Mouse (Mus musculus) lung, postnatal 0 days (tissue): ENCODE measurements at regions not wholly inside any gene's neighbourhood (a gene's known extent, or its start where the extent isn't known, plus 50 kb on each side); places are given as distances from the start of the nearest gene placed in this dataset.
A peak's percentile ranks its signal among the peaks of the same experiment; 100 is the strongest.

ENCODE experiments used
- ATAC-seq: fragments of 200-750 bp; cut with Nextera tagmentation; 2 replicates; pipeline ENCODE4 v1.8.0; 2017; ENCODE audit warnings: moderate library complexity
- DNase-seq: peaks from one replicate; pipeline ENCODE4 v3.0.0-alpha.2; 2016; ENCODE audit warnings: low spot score
- H3K27ac ChIP-seq: fragments of 300-500 bp; sonication (generic); 2 replicates; pipeline ENCODE4 v1.5.1; 2014; ENCODE audit warnings: antibody characterized with exemption, mild to moderate bottlenecking, low read length, mixed read lengths
- H3K27me3 ChIP-seq: fragments of 300-500 bp; sonication (generic); replicated peaks from 2 replicates; pipeline ENCODE4 v1.6.1; 2014; ENCODE audit warnings: low read length, mixed read lengths; ENCODE audit not compliant: insufficient read depth
- H3K36me3 ChIP-seq: fragments of 300-500 bp; sonication (generic); 2 replicates; pipeline ENCODE4 v1.6.1; 2014; ENCODE audit warnings: low read length, mixed read lengths; ENCODE audit not compliant: insufficient read depth
- H3K4me1 ChIP-seq: fragments of 300-500 bp; sonication (generic); 2 replicates; pipeline ENCODE4 v1.6.1; 2014; ENCODE audit warnings: antibody characterized with exemption, low read depth, low read length, mixed read lengths; ENCODE audit not compliant: insufficient read depth
- H3K4me2 ChIP-seq: fragments of 300-500 bp; sonication (generic); replicated peaks from 2 replicates; pipeline ENCODE4 v1.6.1; 2014; ENCODE audit warnings: low read depth, mild to moderate bottlenecking, low read length, moderate library complexity, mixed read lengths
- H3K4me3 ChIP-seq: fragments of 300-500 bp; sonication (generic); 2 replicates; pipeline ENCODE4 v1.5.1; 2014; ENCODE audit warnings: low read depth, low read length
- H3K9ac ChIP-seq: fragments of 300-500 bp; sonication (generic); replicated peaks from 2 replicates; pipeline ENCODE4 v1.6.1; 2014; ENCODE audit warnings: low read depth, mild to moderate bottlenecking
- H3K9me3 ChIP-seq: fragments of 300-500 bp; sonication (generic); 2 replicates; pipeline ENCODE4 v1.6.1; 2016; ENCODE audit warnings: low read length, mixed read lengths
- CTCF ChIP-seq: IDR thresholded peaks from 2 replicates; pipeline ENCODE4 v1.5.1; 2016; ENCODE audit warnings: antibody characterized with exemption, mild to moderate bottlenecking
- EP300 ChIP-seq: IDR thresholded peaks from 2 replicates; pipeline ENCODE4 v1.6.1; 2016; ENCODE audit warnings: antibody characterized with exemption, mild to moderate bottlenecking, control low read depth
- WGBS: fragments of 180-500 bp; shearing (Covaris S2); extraction: QIAGEN DNeasy Blood & Tissue Kit; methylation state at CpG from one replicate; pipeline ENCODE4 v1.1.7; 2014; 5-methylcytosine and 5-hydroxymethylcytosine counted together

DNA sequence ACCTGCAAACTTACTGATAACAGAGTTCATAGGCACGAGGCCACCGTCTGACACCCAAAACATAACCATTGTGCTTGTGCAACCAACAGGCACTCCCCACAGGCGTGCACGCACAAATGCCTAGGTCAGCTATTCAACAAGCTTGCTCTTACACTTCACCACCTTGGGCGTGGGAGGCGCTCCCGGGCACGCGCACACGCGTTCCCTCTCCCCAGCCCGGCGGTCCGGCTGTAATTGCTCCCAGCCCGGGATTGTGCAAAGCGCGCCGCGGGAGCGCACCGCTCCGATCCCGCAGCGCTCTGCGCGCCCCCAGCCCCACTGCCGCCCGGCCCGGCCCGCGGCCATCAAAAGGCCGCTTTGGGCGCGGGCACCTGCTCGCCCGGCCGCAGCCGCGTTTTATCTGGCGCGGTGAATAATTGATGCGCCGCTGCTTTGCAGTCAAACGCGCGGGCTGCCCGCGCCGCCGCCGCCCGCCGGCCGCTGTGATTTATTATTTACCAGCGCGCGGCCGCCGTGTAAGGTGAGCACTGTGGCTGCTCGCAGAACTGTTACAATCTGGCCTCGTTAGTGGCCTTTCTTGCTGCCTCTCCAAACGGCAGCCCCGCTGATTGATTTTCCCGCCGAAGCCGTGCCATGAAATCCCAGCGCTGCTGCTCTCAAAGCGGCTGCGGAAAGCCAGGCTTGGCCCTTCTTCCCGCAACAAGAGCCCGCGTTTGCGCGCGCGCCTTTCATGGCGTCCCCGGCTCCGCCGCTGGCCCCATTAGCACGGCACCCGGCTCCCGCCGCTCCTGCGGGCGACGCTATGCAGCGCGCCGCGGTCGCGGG, 102.9 kb downstream of the Irx5 start:
- Histone ChIP-seq H3K4me3 (peak overlapping the region; percentile 39), H3K36me3 (no peaks in the 10 kb centered on the region), H3K9me3 (no peaks in the 10 kb centered on the region), H3K27me3 (peaks cover 25% of the 10 kb centered on the region), H3K4me2 (peak overlapping the region; percentile 81), H3K4me1 (no peaks in the 10 kb centered on the region), H3K27ac (no peak overlapping the region), H3K9ac (no peak overlapping the region)
- peak; percentile 30 for TF ChIP-seq CTCF
- no peak for TF ChIP-seq EP300
- DNase-seq (peak; percentile 31), ATAC-seq (peak; percentile 77)
- WGBS: under 1% methylated on average over 83 of the region's 93 CpGs

DNA sequence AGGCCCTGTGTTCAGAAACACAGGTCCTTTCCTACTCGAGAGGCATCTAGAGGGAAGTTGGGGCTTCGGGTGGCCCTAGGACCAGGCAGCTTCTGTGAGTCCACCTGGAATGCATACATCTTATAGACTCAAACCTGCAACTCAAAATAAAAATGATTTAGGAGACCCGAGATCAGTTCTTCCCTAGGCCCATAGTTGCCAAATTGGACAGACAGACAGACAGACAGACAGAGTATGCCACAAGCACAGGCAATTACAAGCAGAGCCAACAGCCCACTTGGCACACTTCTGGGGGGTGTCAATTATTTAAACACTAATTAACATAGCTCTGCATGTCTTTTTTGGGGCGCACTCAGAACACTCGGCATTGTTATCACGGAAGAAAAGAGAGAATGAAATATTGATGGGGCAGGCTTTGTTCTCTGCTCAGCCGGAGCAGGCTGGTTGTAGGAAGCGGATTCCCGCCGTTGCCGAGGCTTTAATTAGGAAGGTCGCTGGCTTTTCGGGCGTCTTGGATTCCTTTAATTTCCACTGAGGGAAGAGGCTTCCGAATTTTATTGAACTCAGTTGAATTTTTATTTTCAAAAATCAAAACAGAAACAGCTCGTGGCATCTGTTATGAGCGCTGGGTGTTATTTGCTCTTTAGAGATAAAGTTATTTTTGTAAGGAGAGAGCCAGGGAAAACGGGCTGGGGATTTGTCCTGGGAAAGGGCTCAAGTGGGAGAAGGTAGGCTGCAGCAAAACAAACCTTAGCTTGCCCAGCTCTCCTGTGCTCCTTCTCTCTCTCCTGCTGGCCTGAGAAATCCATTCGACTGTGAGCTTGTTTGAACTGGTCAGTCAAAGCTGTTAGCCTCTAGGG, 111.9 kb downstream of the Irx5 start:
- no peaks in the 10 kb centered on the region for H3K27me3 ChIP-seq
- ATAC-seq: no peak
- H3K36me3 ChIP-seq: no peaks in the 10 kb centered on the region
- DNase-seq: no peak
- no peaks in the 10 kb centered on the region for H3K9me3 ChIP-seq
- H3K4me3 ChIP-seq: no peak overlapping the region
- H3K27ac ChIP-seq: no peak overlapping the region
- H3K4me1 ChIP-seq: no peaks in the 10 kb centered on the region
- H3K4me2 ChIP-seq: no peak overlapping the region
- TF ChIP-seq CTCF: no peak
- no peak for TF ChIP-seq EP300
- WGBS: 50% methylated on average over 19 of the region's 19 CpGs
- H3K9ac ChIP-seq: no peak overlapping the region

DNA sequence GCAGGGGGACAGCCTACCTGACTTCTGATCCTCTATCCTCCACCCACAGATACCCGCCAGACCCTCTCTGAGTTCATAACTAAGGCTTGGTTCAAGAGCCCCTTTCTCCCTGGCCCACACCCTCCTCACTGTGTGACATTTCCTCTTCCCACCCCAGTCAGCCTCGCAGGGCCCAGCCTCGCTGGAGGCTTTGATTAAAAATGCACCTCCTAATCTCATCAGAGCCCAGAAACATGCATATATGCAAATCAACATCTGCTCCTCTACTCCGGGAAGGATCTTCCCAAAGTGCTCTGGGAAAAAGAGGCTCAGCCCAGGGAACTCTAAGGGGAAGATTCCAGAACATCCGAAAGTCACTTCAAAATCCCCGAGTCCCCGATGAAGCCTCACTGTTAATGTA, 114.8 kb downstream of the Irx5 start:
- DNase-seq: no peak
- Histone ChIP-seq H3K27ac (no peak overlapping the region), H3K4me2 (no peak overlapping the region), H3K9me3 (no peaks in the 10 kb centered on the region), H3K27me3 (no peaks in the 10 kb centered on the region), H3K36me3 (no peaks in the 10 kb centered on the region), H3K9ac (no peak overlapping the region), H3K4me1 (no peaks in the 10 kb centered on the region), H3K4me3 (no peak overlapping the region)
- WGBS: 69% methylated on average over 7 of the region's 7 CpGs
- ATAC-seq: no peak
- TF ChIP-seq CTCF (no peak), EP300 (no peak)

DNA sequence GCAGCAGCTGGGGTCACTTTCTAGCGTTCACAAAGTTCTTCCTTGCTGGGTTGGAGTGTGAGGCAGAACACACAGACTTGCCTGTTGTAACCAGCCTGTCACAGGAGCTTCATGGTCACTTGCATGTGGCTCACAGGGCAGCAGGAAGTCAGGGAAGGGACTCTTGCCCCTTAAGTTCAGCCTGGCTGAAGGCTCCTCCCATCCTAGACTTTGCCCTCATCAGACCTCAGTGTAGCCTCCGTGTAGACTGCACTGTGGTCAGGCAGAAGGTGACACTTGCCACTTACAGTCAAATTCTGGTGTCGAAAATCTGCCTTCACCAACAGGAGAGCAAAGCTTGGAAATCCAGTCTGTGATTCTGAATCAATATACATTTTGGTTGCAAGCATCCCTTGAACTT, 115.4 kb downstream of the Irx5 start:
- Histone ChIP-seq H3K4me3 (no peak overlapping the region), H3K4me2 (no peak overlapping the region), H3K27me3 (no peaks in the 10 kb centered on the region), H3K36me3 (no peaks in the 10 kb centered on the region), H3K4me1 (no peaks in the 10 kb centered on the region), H3K27ac (no peak overlapping the region), H3K9me3 (no peaks in the 10 kb centered on the region), H3K9ac (no peak overlapping the region)
- TF ChIP-seq CTCF (no peak), EP300 (no peak)
- DNase-seq: no peak
- ATAC-seq: no peak
- 49% methylated on average over 3 of the region's 3 CpGs for WGBS

DNA sequence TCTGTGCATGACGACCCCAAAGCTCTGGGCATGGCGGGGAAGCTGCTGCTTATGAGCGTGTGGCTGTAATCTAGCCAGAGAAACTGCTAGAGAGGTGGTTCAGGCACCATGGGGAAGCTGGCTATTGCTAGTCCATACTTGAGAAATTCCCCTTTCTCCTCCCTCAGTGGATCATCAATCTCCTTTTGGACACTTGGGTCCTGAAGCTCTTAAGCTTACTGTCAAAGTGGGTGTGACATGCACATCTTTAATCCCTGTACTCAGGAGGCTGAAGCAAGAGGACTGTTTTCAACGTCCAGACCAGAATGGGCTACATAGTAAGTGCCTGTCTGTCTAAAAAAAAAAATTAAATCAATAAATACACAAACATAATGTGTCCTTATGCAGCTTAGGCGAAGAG, 125.0 kb downstream of the Irx5 start:
- no peak for DNase-seq
- TF ChIP-seq CTCF (no peak), EP300 (no peak)
- no peak overlapping the region for H3K4me2 ChIP-seq
- no peak overlapping the region for H3K9ac ChIP-seq
- no peak overlapping the region for H3K4me3 ChIP-seq
- H3K9me3 ChIP-seq: no peaks in the 10 kb centered on the region
- no peaks in the 10 kb centered on the region for H3K4me1 ChIP-seq
- H3K27me3 ChIP-seq: no peaks in the 10 kb centered on the region
- no peak overlapping the region for H3K27ac ChIP-seq
- H3K36me3 ChIP-seq: no peaks in the 10 kb centered on the region
- ATAC-seq: no peak
- 66% methylated on average over 5 of the region's 5 CpGs for WGBS

DNA sequence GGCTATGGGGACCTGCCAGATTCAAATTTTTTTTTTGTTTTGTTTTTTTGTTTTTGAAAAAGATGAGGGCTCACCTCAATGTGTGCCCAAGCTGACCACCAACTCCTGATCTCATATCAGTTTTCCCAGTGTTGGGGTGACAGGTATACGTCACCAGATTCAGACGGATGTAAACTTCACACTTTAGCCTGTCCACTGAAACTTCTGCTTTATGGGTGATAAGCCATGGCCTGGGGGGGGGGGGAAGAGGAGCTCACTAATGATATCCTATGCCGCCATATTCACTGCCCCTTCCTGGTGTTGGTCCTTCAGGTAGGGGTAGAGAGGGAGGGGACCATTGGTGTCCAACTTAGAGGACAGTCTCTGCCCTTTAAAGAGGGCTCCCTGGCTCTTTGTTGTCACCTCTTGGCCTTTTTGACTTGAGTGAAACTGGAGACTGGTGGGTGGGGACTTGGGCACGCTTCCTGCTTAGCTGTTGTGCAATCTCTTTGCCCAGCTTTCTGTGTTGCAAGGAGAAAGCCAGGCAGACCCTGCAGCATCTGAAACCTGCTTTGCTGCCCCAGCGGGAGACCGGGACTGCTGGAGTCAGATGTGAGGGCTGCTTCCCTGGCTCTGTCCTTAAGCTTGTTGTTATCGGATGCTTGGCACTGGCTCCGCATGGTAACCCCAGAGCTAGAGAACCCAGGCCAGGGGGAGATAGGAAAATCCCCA, 125.8 kb downstream of the Irx5 start:
- DNase-seq: peak; percentile 66
- ATAC-seq: peak; percentile 66
- WGBS: 44% methylated on average over 8 of the region's 8 CpGs

More for the DNA sequence above, 125.8 kb downstream of the Irx5 start:
- no peak overlapping the region for H3K27ac ChIP-seq
- H3K27me3 ChIP-seq: no peaks in the 10 kb centered on the region
- H3K4me1 ChIP-seq: no peaks in the 10 kb centered on the region
- no peak overlapping the region for H3K9ac ChIP-seq
- no peak overlapping the region for H3K4me2 ChIP-seq
- TF ChIP-seq EP300: no peak
- no peak for TF ChIP-seq CTCF
- H3K9me3 ChIP-seq: no peaks in the 10 kb centered on the region
- no peaks in the 10 kb centered on the region for H3K36me3 ChIP-seq
- H3K4me3 ChIP-seq: no peak overlapping the region
